Mouse (Mus musculus) liver, postnatal 0 days (tissue): ENCODE measurements around the gene Kirrel3.

Source experiments
- CTCF ChIP-seq: sonication (generic); IDR thresholded peaks from 2 replicates; pipeline ENCODE4 v1.5.1; 2016; ENCODE audit warnings: antibody characterized with exemption, low read depth
- EP300 ChIP-seq: IDR thresholded peaks from 2 replicates; pipeline ENCODE4 v1.6.1; 2016; ENCODE audit warnings: antibody characterized with exemption, low read depth, mild to moderate bottlenecking

DNA sequence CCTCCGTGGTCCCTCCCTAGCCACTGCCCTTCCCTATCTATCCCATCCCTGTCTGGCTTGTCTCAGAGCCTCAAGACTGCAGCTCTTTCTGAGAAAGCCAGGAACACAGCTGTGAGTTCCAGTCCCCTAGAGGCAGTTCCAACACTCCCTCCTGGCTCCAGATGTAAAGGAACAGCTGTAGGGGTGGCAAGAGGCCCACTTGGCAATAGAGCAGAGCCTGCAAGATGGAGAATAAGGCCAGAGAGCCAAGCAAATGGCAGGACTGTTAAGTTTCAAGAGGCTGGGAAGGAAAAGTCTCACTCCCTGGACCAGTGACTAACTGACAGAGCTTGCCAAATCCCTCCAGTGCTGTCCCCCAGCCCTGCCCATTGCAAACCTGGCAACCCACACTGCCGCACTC lies 560.1 kb downstream of the Kirrel3 start:
- no peak for TF ChIP-seq EP300
- no peak for TF ChIP-seq CTCF
